Mouse (Mus musculus) 3134 (cell line): Measurements from ENCODE around the gene Atp5e.
A peak's percentile ranks its signal among the peaks of the same experiment; 100 is the strongest.

Source experiments
- DNase-seq: peaks from one replicate; pipeline ENCODE4 v3.0.0-alpha.2; 2011; ENCODE audit warnings: low spot score; ENCODE audit not compliant: insufficient read length; ENCODE audit errors: extremely low read depth

The Atp5e gene

GRCm38 (mm10) chr2:174448405-174448804, 15.5 kb downstream of the Atp5e start:
- DNase-seq: no peak

- DNase-seq: no peak
Observed at GRCm38 (mm10) chr2:174446905-174447304, 17.0 kb downstream of the Atp5e start.

GRCm38 (mm10) chr2:174446492-174446891, 17.4 kb downstream of the Atp5e start:
- no peak for DNase-seq

GRCm38 (mm10) chr2:174445018-174445417, 18.9 kb downstream of the Atp5e start:
- no peak for DNase-seq

GRCm38 (mm10) chr2:174444359-174444758, 19.5 kb downstream of the Atp5e start:
- no peak for DNase-seq

GRCm38 (mm10) chr2:174443046-174443445, 20.9 kb downstream of the Atp5e start:
- DNase-seq: no peak

- peak; percentile 35 for DNase-seq
Observed at GRCm38 (mm10) chr2:174442460-174442859, 21.4 kb downstream of the Atp5e start.

GRCm38 (mm10) chr2:174441898-174442297, 22.0 kb downstream of the Atp5e start:
- no peak for DNase-seq

GRCm38 (mm10) chr2:174439961-174440360, 23.9 kb downstream of the Atp5e start:
- no peak for DNase-seq

- no peak for DNase-seq
Observed at GRCm38 (mm10) chr2:174439450-174439838, 24.5 kb downstream of the Atp5e start.

- DNase-seq: peak; percentile 79
Observed at GRCm38 (mm10) chr2:174438737-174439449, 25.0 kb downstream of the Atp5e start, which contains the start of gene Ctsz. TSS of gene Ctsz (minus strand) at chr2:174439039.

GRCm38 (mm10) chr2:174438181-174438580, 25.7 kb downstream of the Atp5e start:
- peak; percentile 47 for DNase-seq

- DNase-seq: no peak
Observed at GRCm38 (mm10) chr2:174437697-174437982, 26.3 kb downstream of the Atp5e start.

- DNase-seq: no peak
Observed at GRCm38 (mm10) chr2:174436916-174437696, 26.8 kb downstream of the Atp5e start.

- no peak for DNase-seq
Observed at GRCm38 (mm10) chr2:174436076-174436701, 27.7 kb downstream of the Atp5e start.

GRCm38 (mm10) chr2:174434943-174435342, 29.0 kb downstream of the Atp5e start:
- DNase-seq: no peak

- DNase-seq: no peak
Observed at GRCm38 (mm10) chr2:174428996-174429591, 34.8 kb downstream of the Atp5e start.

GRCm38 (mm10) chr2:174428076-174428835, 35.6 kb downstream of the Atp5e start:
- no peak for DNase-seq

GRCm38 (mm10) chr2:174426856-174427255, 37.0 kb downstream of the Atp5e start:
- DNase-seq: no peak

- no peak for DNase-seq
Observed at GRCm38 (mm10) chr2:174424301-174425085, 39.4 kb downstream of the Atp5e start.
